Comparison of ENCODE assay signal across 14 mouse cellular contexts in the genomic region with DNA sequence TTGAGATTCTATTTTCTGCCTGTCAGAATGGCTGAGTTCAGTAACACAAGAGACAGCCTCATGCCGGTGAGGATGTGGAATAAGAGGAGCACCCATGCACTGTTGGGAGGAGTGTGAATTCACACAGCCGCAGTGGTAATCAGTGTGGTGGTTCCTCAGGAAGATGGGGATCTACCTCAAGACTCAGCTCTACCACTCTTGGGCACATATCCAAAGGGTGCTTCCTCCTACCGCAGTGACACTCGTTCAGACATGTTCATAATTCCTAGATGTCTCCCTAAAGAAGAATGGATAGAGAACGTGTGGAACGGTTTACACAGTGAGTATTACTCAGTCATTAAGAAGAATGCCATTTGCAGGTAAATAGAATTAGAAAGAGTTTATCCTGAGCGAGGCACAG. TPM values are rescaled to one million over a fixed set of nuclear protein-coding genes. Genes with fewer than 3 reads are reported as not detected.
A peak's percentile ranks its signal among the peaks of the same experiment; 100 is the strongest.
DNase-seq lines count a peak whose midpoint lies in the region; ATAC-seq and TF ChIP-seq lines count a peak whose summit lies in the region.
"Had no signal": no experiment of that assay in that cellular context is flagged by ENCODE, and none has a peak within 500 bp of the region (broad histone marks: within the 10 kb centered on the region; RNA-seq: fewer than 3 reads in every experiment).

No protein-coding gene starts in this region.

- H3K4me3 ChIP-seq in forebrain, embryonic 14.5 days (ENCODE audit: low read depth, low read length), result no peak overlapping the region
- H3K4me3 ChIP-seq in forebrain, embryonic 16.5 days (replicated peaks; ENCODE audit: low read length), result no peak overlapping the region
- H3K4me3 ChIP-seq in left cerebral cortex, adult 2 months, result peak overlapping the region; percentile 87
- H3K4me3 ChIP-seq in embryonic fibroblast, embryonic 13.5 days (ENCODE audit: insufficient read depth, low read length), result peak overlapping the region; percentile 23; the same call in 1 of the 2 replicates
- H3K4me3 ChIP-seq in midbrain, postnatal 0 days (ENCODE audit: low read depth, low read length), result peak overlapping the region; percentile 4

- DNase-seq in forebrain, embryonic 14.5 days (ENCODE audit: low spot score), result no peak
- DNase-seq in left cerebral cortex, adult 2 months (ENCODE audit: extremely low spot score in 1 of 2, low spot score in 2 of 2), result no peak
- no peak for DNase-seq in left cerebral cortex, adult 9 months (ENCODE audit: low spot score in 2 of 2)
- DNase-seq in midbrain, postnatal 0 days (ENCODE audit: low spot score), result no peak
- no peak for DNase-seq in natural killer cell, adult 2 months (ENCODE audit: low spot score in 2 of 2)
- DNase-seq: adrenal gland, postnatal 25 days; B cell, adult 2 months; cerebellum, adult 9-10 months; thymus, postnatal 14 days had no signal

- WGBS in forebrain, embryonic 14.5 days, result 75% methylated on average over 7 of the region's 7 CpGs
- 70% methylated on average over 7 of the region's 7 CpGs for WGBS in forebrain, embryonic 16.5 days
- WGBS in midbrain, postnatal 0 days, result 82% methylated on average over 7 of the region's 7 CpGs

- H3K9ac ChIP-seq in forebrain, embryonic 14.5 days (ENCODE audit: low read length), result peak overlapping the region; percentile 33; the same call in 1 of the 2 replicates
- no peak overlapping the region for H3K9ac ChIP-seq in forebrain, embryonic 16.5 days (replicated peaks; ENCODE audit: low read depth, low read length)
- no peak overlapping the region for H3K9ac ChIP-seq in midbrain, postnatal 0 days (replicated peaks; ENCODE audit: low read length, poor library complexity, severe bottlenecking)
- H3K9ac ChIP-seq: liver, embryonic 14.5 days had no signal

- TF ChIP-seq POLR2A in embryonic fibroblast, embryonic 13.5 days (IDR thresholded peaks at IDR 0.05; ENCODE audit: low read depth, low read length), result no peak

- H3K4me1 ChIP-seq in forebrain, embryonic 14.5 days (ENCODE audit: control insufficient read depth, insufficient read depth, low read length), result peaks cover 13% of the 10 kb centered on the region
- peaks cover 20% of the 10 kb centered on the region for H3K4me1 ChIP-seq in forebrain, embryonic 16.5 days (replicated peaks; ENCODE audit: control insufficient read depth, insufficient read depth, low read length)
- peaks cover 10% of the 10 kb centered on the region for H3K4me1 ChIP-seq in embryonic fibroblast, embryonic 13.5 days (ENCODE audit: control insufficient read depth, insufficient read depth, low read length)
- peaks cover 7% of the 10 kb centered on the region; the same call in 1 of the 2 replicates for H3K4me1 ChIP-seq in midbrain, postnatal 0 days (ENCODE audit: insufficient read depth, low read length)

- no peak for TF ChIP-seq CTCF in left cerebral cortex, adult 2 months (IDR thresholded peaks at IDR 0.05)
- TF ChIP-seq CTCF in embryonic fibroblast, embryonic 13.5 days (IDR thresholded peaks at IDR 0.05; ENCODE audit: borderline replicate concordance, insufficient read depth, low read length), result no peak
- no peak for TF ChIP-seq CTCF in midbrain, postnatal 0 days (IDR thresholded peaks at IDR 0.05)

- H3K27ac ChIP-seq in forebrain, embryonic 14.5 days (ENCODE audit: low read depth, low read length), result no peak overlapping the region
- H3K27ac ChIP-seq in forebrain, embryonic 16.5 days (ENCODE audit: low read length), result no peak overlapping the region
- H3K27ac ChIP-seq in left cerebral cortex, adult 2 months, result no peak overlapping the region
- no peak overlapping the region for H3K27ac ChIP-seq in embryonic fibroblast, embryonic 13.5 days (ENCODE audit: insufficient read depth, low read length)
- no peak overlapping the region for H3K27ac ChIP-seq in midbrain, postnatal 0 days (ENCODE audit: low read depth, low read length)
- H3K27ac ChIP-seq: liver, embryonic 14.5 days had no signal

- H3K4me2 ChIP-seq in forebrain, embryonic 14.5 days (ENCODE audit: low read length), result peak overlapping the region; percentile 26
- H3K4me2 ChIP-seq in forebrain, embryonic 16.5 days (ENCODE audit: low read length), result no peak overlapping the region
- peak overlapping the region; percentile 84 for H3K4me2 ChIP-seq in midbrain, postnatal 0 days (ENCODE audit: low read depth, low read length, poor library complexity, severe bottlenecking)

- H3K27me3 ChIP-seq in forebrain, embryonic 14.5 days (replicated peaks; ENCODE audit: control insufficient read depth, insufficient read depth, low read length), result no peaks in the 10 kb centered on the region
- no peaks in the 10 kb centered on the region for H3K27me3 ChIP-seq in forebrain, embryonic 16.5 days (replicated peaks; ENCODE audit: control insufficient read depth, insufficient read depth, low read length)
- H3K27me3 ChIP-seq in midbrain, postnatal 0 days (ENCODE audit: insufficient read depth, low read length), result no peaks in the 10 kb centered on the region

- intact Hi-C loops in left cerebral cortex, adult 2 months (cut with DNase I), result no loop called here

- H3K9me3 ChIP-seq in forebrain, embryonic 14.5 days (replicated peaks; ENCODE audit: control insufficient read depth, low read length), result no peaks in the 10 kb centered on the region
- H3K9me3 ChIP-seq in forebrain, embryonic 16.5 days (ENCODE audit: control insufficient read depth, low read length), result no peaks in the 10 kb centered on the region
- H3K9me3 ChIP-seq in midbrain, postnatal 0 days (ENCODE audit: low read length), result no peaks in the 10 kb centered on the region

- no peaks in the 10 kb centered on the region for H3K36me3 ChIP-seq in forebrain, embryonic 14.5 days (ENCODE audit: control insufficient read depth, insufficient read depth, low read length)
- no peaks in the 10 kb centered on the region for H3K36me3 ChIP-seq in forebrain, embryonic 16.5 days (ENCODE audit: control insufficient read depth, insufficient read depth)
- H3K36me3 ChIP-seq in midbrain, postnatal 0 days (ENCODE audit: insufficient read depth, low read length), result no peaks in the 10 kb centered on the region

- ATAC-seq in forebrain, embryonic 14.5 days, result no peak
- no peak for ATAC-seq in forebrain, embryonic 16.5 days
- no peak for ATAC-seq in midbrain, postnatal 0 days (ENCODE audit: low FRiP score)
- ATAC-seq in CD4-positive, CD25-positive, alpha-beta regulatory T cell, adult 4 months, result no peak

RNA-seq across cellular contexts. Expression of a gene that starts 3.1 kb away (rescaled TPM):
- 6.9 and 7.6 TPM in 2 replicates for polyA plus RNA-seq in forebrain, embryonic 14.5 days (2014; fragmentation: Nextera tagmentation; extraction: Ambion mirVana)
- 7.8 and 7.9 TPM in 2 replicates for polyA plus RNA-seq in forebrain, embryonic 16.5 days (2015; fragmentation: Nextera tagmentation; extraction: Ambion mirVana)
- 10 to 100 TPM; 17.2 to 22.0 TPM for total RNA-seq in left cerebral cortex, adult 2 months (2021)
- 13.1 and 20.6 TPM in 2 replicates for polyA plus RNA-seq in embryonic fibroblast, embryonic 13.5 days (2011; ENCODE audit: insufficient read length, low read depth, missing spikeins)
- total RNA-seq in midbrain, postnatal 0 days (2014; rRNA removed), result 24.8 and 25.7 TPM in 2 replicates
- polyA plus RNA-seq in midbrain, postnatal 0 days (2015; fragmentation: Nextera tagmentation; extraction: Ambion mirVana), result 11.4 and 13.1 TPM in 2 replicates
- polyA plus RNA-seq in CD4-positive, CD25-positive, alpha-beta regulatory T cell, adult 4 months (2017; shearing (Covaris generic)), result 1 to 10 TPM; 2.8 to 3.0 TPM

RNA-seq across cellular contexts. Expression of a gene that starts 52.1 kb away (rescaled TPM):
- polyA plus RNA-seq in forebrain, embryonic 14.5 days (2014; fragmentation: Nextera tagmentation; extraction: Ambion mirVana), result 0.10 and 0.13 TPM in 2 replicates
- polyA plus RNA-seq in forebrain, embryonic 16.5 days (2015; fragmentation: Nextera tagmentation; extraction: Ambion mirVana), result 0.21 TPM in 1 of 2 replicates, not detected in the other
- total RNA-seq in left cerebral cortex, adult 2 months (2021), result 1 to 10 TPM; 1.4 to 1.7 TPM
- polyA plus RNA-seq in embryonic fibroblast, embryonic 13.5 days (2011; ENCODE audit: insufficient read length, low read depth, missing spikeins), result 0.32 TPM in 1 of 2 replicates, not detected in the other
- total RNA-seq in midbrain, postnatal 0 days (2014; rRNA removed), result 0.66 and 1.5 TPM in 2 replicates
- 0.20 and 0.44 TPM in 2 replicates for polyA plus RNA-seq in midbrain, postnatal 0 days (2015; fragmentation: Nextera tagmentation; extraction: Ambion mirVana)
- not detected for polyA plus RNA-seq in CD4-positive, CD25-positive, alpha-beta regulatory T cell, adult 4 months (2017; shearing (Covaris generic))
- total RNA-seq: adrenal gland, postnatal 25 days; hematopoietic stem cell, adult 5-6 weeks had no signal

Comparison
In these comparisons a context has a peak if more than half of its experiments do, and no peak if none do; other contexts are left out.
1. H3K4me3 ChIP-seq: peak in left cerebral cortex, adult 2 months (single experiment), embryonic fibroblast, embryonic 13.5 days (single experiment) and midbrain, postnatal 0 days (single experiment); none in forebrain, embryonic 14.5 days (single experiment) and forebrain, embryonic 16.5 days (single experiment).